Mouse (Mus musculus) megakaryocyte, adult 5-6 weeks (primary cell): Measurements from ENCODE around the gene Soga1. TPM values are rescaled to one million over a fixed set of nuclear protein-coding genes. Genes with fewer than 3 reads are reported as not detected.

Source experiments
- ATAC-seq: 2 replicates; pipeline ENCODE4 v1.8.0; 2016; ENCODE audit warnings: mild to moderate bottlenecking, inconsistent platforms; ENCODE audit not compliant: poor library complexity, severe bottlenecking
- total RNA-seq, 2 experiments: library from RNA; stranded (forward) in 1 of 2; stranded (reverse) in 1 of 2; fragments of 153-499, 151-499 nt in 1 of 2; fragments of 221-1000, 200-1000 nt in 1 of 2; gene quantifications; 2 replicates each; pipeline versions ENCODE4 v1.2.3 to v1.2.4; 2015 to 2017

The Soga1 gene
- total RNA-seq, 2 experiments from 2014 or later = 1.1 to 1.7 TPM

GRCm38 (mm10) chr2:157064978-157065878, 13.8 kb downstream of the Soga1 start:
- ATAC-seq = no peak

GRCm38 (mm10) chr2:157064136-157064535, 14.9 kb downstream of the Soga1 start:
- peak; percentile 34 for ATAC-seq

GRCm38 (mm10) chr2:157063241-157063700, 15.8 kb downstream of the Soga1 start:
- peak; percentile 96 for ATAC-seq

GRCm38 (mm10) chr2:157060557-157061305, 18.3 kb downstream of the Soga1 start:
- no peak for ATAC-seq

GRCm38 (mm10) chr2:157060037-157060436, 19.0 kb downstream of the Soga1 start:
- ATAC-seq = no peak

GRCm38 (mm10) chr2:157059166-157059565, 19.9 kb downstream of the Soga1 start:
- no peak for ATAC-seq

GRCm38 (mm10) chr2:157058342-157058998, 20.6 kb downstream of the Soga1 start:
- ATAC-seq = no peak

GRCm38 (mm10) chr2:157057758-157058157, 21.3 kb downstream of the Soga1 start:
- no peak for ATAC-seq

DNA sequence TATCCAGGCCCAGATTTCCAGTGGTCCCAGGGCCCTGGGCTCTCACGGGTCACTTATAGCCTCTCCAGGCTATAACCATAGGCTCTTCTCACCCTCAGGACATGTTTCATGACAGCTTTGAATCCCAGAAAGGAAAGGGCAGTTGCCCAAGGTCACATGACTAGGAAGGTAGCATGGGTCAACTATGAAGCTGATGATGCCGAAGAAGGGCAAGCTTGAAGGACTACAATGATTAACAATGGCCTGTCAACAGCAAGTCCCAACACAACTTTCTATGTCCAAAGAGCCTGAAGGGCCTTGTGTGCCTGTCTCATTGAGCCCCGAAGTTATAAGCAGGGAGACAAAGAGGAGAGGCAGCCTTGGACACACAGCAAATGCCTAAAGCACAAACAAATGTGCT, 21.9 kb downstream of the Soga1 start:
- ATAC-seq = no peak

GRCm38 (mm10) chr2:157055721-157056120, 23.3 kb downstream of the Soga1 start:
- no peak for ATAC-seq

GRCm38 (mm10) chr2:157054816-157055215, 24.2 kb downstream of the Soga1 start:
- ATAC-seq = no peak

DNA sequence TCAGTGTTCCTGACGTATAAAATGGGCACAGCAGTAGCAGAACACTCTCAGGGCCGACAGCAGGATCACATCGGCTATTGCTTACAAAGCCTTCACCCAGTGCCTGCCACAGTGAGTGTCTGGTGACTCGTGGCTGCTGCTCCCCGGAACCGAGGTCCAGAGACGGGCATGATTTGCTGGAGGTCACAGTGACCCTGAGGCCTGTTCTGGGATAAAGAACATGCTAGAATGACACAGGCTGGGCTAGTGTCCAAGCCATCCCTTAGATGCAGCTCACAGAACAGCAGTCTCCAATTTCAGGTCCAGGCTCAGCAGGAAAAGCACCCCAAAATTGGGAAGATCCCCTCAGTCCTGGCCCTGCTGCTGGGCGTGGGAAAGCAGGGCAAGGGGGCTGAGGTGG, 24.8 kb downstream of the Soga1 start:
- no peak for ATAC-seq

DNA sequence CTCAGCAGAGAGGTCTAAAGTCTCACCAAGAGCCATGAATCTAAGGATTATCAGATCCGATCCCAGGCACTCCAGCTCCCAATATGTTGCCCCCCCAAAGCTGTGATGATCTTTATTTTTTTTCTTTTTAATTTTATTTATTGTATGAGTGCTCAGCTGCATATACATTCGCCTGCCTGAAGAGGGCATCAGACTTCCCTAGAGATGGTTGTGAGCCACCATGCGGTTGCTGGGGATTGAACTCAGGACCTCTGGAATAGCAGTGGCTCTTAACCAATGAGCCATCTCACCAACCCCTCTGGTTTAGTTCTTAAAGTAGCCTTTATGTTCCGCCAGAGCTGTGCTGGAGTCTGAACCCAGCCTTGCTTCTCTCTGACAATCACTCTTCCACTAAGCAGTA, 25.3 kb downstream of the Soga1 start:
- ATAC-seq = no peak

DNA sequence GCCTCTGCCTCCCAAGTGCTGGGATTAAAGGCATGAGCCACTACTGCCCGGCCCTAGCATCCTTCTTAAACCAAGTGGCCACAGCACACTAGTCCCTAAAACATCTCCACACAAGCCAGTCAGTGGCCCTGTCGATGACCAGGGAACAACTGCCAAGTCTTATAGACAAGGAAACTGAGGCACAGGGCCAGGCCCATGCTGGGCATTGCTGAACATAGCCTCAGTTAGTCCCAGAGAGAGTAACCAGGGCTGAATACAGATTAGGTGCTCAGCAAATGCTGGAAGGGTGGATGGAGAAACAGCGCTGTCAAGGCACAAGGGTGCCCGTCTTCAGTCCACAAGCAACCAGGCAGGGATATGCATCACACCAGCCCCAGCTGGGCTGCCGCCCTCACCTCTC, 25.9 kb downstream of the Soga1 start:
- ATAC-seq = no peak

DNA sequence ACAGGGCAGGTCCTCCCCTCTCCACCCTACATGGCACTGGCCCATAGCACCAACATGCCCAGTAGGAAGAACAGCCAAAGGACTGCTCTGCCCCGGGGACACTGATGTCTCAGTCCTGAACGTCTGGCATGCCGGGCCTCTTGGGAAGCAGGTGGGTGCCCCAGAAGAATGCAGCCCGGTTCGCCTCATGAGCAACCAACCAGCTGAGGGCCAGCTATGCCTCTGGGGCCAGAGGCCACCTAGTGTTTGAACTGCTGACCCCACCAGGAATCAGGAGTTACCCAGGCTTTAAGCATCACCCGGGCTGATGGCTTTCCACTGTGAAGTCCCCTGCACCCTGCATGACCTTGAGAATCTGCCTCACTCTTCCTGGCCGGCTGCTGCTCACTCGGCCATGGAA, 26.6 kb downstream of the Soga1 start:
- no peak for ATAC-seq

DNA sequence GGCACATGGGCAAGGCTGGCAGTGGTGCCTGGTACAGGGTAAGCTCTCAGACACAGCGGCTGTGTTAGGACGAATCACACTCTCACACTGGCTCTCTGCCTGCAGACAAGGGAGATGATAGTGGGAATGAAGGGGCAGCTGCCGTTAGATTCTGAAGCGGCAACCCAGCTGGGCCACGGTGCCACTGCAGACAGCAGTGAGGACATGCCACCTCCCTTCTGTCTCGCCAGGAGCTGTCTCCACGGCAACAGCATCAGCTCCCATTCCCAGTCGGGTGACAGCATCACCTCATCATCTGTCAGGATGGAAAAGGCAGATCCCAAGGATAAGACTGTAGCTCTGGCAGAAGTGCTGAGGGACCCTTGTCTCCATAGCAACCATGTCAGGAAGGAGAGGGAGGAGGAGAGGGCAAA, 29.2 kb downstream of the Soga1 start:
- ATAC-seq = no peak

DNA sequence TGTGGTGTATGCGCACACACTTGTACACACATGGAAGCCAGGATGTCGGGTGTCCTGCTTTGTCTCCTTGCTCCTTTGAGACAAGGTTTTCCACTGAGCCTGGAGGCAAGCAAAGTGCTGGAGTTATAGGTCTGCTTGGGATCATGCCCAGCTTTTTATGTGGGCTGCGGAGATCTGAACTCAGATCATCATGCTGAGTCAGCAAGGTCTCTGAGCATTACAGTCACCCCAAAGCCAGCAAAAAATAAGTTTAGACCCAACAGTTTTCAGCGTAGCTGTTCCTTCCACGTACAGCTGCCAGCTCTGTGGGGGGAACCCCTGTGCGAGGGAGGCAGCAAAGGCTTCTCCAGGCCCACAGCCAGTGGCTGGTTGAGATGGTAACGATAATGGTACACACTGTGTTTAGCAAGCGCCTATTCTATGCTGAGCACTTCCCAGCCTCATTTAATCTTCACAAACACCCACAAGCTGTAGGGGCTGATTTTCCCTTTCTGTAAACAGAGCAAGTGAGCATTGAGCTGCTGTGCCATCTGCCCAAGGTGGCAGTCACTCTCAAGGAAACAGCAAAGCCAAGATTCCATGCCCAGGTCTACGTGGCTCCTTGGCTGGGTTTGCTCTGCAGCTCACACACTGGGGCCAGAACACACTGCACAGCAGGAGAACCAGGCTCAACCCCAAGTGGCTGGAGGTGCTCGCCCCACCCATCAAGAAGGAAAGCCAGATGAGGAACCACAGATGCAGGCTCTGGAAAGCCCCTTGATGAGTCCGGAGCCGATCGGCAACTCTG, 30.5 kb downstream of the Soga1 start:
- no peak for ATAC-seq

- ATAC-seq = no peak
These were observed 32.1 kb downstream of the Soga1 start for GRCm38 (mm10) chr2:157046956-157047355.

- no peak for ATAC-seq
These were observed 33.1 kb downstream of the Soga1 start for GRCm38 (mm10) chr2:157045932-157046331.

- no peak for ATAC-seq
These were observed 35.1 kb downstream of the Soga1 start for GRCm38 (mm10) chr2:157043987-157044386.

DNA sequence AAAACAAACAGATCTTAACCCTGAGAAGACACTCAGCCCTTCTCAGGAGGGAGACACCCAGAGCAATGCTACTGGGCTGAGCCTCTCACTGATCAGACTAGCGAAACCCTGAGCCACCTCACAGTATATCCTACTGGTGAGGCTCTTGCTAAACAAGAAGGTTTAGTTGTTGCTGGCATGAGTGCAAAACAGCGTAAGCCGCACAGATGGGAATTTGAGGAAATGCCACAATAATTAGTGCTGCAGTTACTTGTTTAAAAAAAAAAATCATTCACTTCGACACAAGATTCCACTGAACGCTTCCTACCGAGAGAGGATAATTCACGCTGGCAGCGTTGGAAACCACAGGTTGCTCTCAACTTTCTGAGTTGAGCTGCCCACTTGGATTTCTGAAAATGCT, 35.5 kb downstream of the Soga1 start:
- no peak for ATAC-seq
